Mouse (Mus musculus) stomach, embryonic 16.5 days (tissue): ENCODE results near the gene Maats1. TPM values are rescaled to one million over a fixed set of nuclear protein-coding genes. Genes with fewer than 3 reads are reported as not detected.

ENCODE experiments used
- ATAC-seq: fragments of 200-750 bp; cut with Nextera tagmentation; 2 replicates; pipeline ENCODE4 v1.8.0; 2017; ENCODE audit warnings: moderate number of reproducible peaks, moderate TSS enrichment; ENCODE audit not compliant: insufficient read depth, low FRiP score
- H3K27ac ChIP-seq: fragments of 300-500 bp; sonication (generic); 2 replicates; pipeline ENCODE4 v1.5.1; 2014; ENCODE audit warnings: low read length
- H3K27me3 ChIP-seq: fragments of 300-500 bp; sonication (generic); 2 replicates; pipeline ENCODE4 v1.6.1; 2014; ENCODE audit warnings: low read length, control low read depth, mixed read lengths; ENCODE audit not compliant: control insufficient read depth, insufficient read depth
- H3K36me3 ChIP-seq: fragments of 300-500 bp; sonication (generic); 2 replicates; pipeline ENCODE4 v1.6.1; 2014; ENCODE audit warnings: low read length; ENCODE audit not compliant: control insufficient read depth, insufficient read depth
- H3K4me1 ChIP-seq: fragments of 300-500 bp; sonication (generic); 2 replicates; pipeline ENCODE4 v1.6.1; 2014; ENCODE audit warnings: low read length, control low read depth, mixed read lengths; ENCODE audit not compliant: control insufficient read depth, insufficient read depth
- H3K4me2 ChIP-seq: fragments of 300-500 bp; sonication (generic); 2 replicates; pipeline ENCODE4 v1.6.1; 2014; ENCODE audit warnings: low read depth, low read length, mixed read lengths
- H3K4me3 ChIP-seq: fragments of 300-500 bp; sonication (generic); replicated peaks from 2 replicates; pipeline ENCODE4 v1.5.1; 2014; ENCODE audit warnings: mild to moderate bottlenecking, low read length
- H3K9ac ChIP-seq: fragments of 300-500 bp; sonication (generic); 2 replicates; pipeline ENCODE4 v1.6.1; 2014; ENCODE audit warnings: low read length
- H3K9me3 ChIP-seq: fragments of 300-500 bp; sonication (generic); replicated peaks from 2 replicates; pipeline ENCODE4 v1.6.1; 2016; ENCODE audit warnings: low read length, control low read depth; ENCODE audit not compliant: control insufficient read depth
- WGBS: fragments of 180-500 bp; shearing (Covaris S2); extraction: QIAGEN DNeasy Blood & Tissue Kit; methylation state at CpG from one replicate; pipeline ENCODE4 v1.1.7; 2014; 5-methylcytosine and 5-hydroxymethylcytosine counted together
- polyA plus RNA-seq: library from polyadenylated mRNA; unstranded; fragments of >200 nt; fragmentation: Nextera tagmentation; extraction: Ambion mirVana; gene quantifications from 2 replicates; pipeline ENCODE4 v1.2.1, GENCODE M21; 2015

The Maats1 gene
- polyA plus RNA-seq, 1 experiment from 2014 or later = 0.15 TPM

GRCm38 (mm10) chr16:38282559-38283160 is 59.3 kb downstream of the Maats1 start:
- peak; percentile 85 for ATAC-seq

GRCm38 (mm10) chr16:38280951-38281350 is 61.0 kb downstream of the Maats1 start:
- Histone ChIP-seq H3K27me3 (no peaks in the 10 kb centered on the region), H3K27ac (no peak overlapping the region), H3K9me3 (no peaks in the 10 kb centered on the region), H3K4me2 (0 out of 2 replicates have a peak overlapping the region, but pooled peaks have one; percentile 13), H3K36me3 (no peaks in the 10 kb centered on the region), H3K9ac (no peak overlapping the region), H3K4me3 (no peak overlapping the region), H3K4me1 (peaks cover 6% of the 10 kb centered on the region; the same call in 1 of the 2 replicates)
- no peak for ATAC-seq
- 60% methylated on average over 7 of the region's 7 CpGs for WGBS

More at GRCm38 (mm10) chr16:38282559-38283160, 59.3 kb downstream of the Maats1 start:
- Histone ChIP-seq H3K27me3 (no peaks in the 10 kb centered on the region), H3K9me3 (no peaks in the 10 kb centered on the region), H3K4me2 (0 out of 2 replicates have a peak overlapping the region, but pooled peaks have one; percentile 27), H3K9ac (no peak overlapping the region), H3K36me3 (no peaks in the 10 kb centered on the region), H3K27ac (no peak overlapping the region), H3K4me3 (no peak overlapping the region), H3K4me1 (peaks cover 7% of the 10 kb centered on the region; the same call in 1 of the 2 replicates)
- WGBS = 71% methylated on average over 7 of the region's 7 CpGs

GRCm38 (mm10) chr16:38279794-38280193 is 62.1 kb downstream of the Maats1 start:
- Histone ChIP-seq H3K4me1 (peaks cover 6% of the 10 kb centered on the region; the same call in 1 of the 2 replicates), H3K9me3 (no peaks in the 10 kb centered on the region), H3K4me3 (no peak overlapping the region), H3K4me2 (no peak overlapping the region), H3K27me3 (no peaks in the 10 kb centered on the region), H3K36me3 (no peaks in the 10 kb centered on the region), H3K9ac (no peak overlapping the region), H3K27ac (no peak overlapping the region)
- WGBS = 94% methylated on average over 5 of the region's 5 CpGs
- no peak for ATAC-seq

- H3K27me3 ChIP-seq = no peaks in the 10 kb centered on the region
- no peak overlapping the region for H3K27ac ChIP-seq
- no peak for ATAC-seq
- no peak overlapping the region for H3K4me3 ChIP-seq
- no peak overlapping the region for H3K9ac ChIP-seq
- 69% methylated on average over 2 of the region's 2 CpGs for WGBS
- no peak overlapping the region for H3K4me2 ChIP-seq
- no peaks in the 10 kb centered on the region for H3K36me3 ChIP-seq
- H3K4me1 ChIP-seq = no peaks in the 10 kb centered on the region
- no peaks in the 10 kb centered on the region for H3K9me3 ChIP-seq
These were observed 67.2 kb downstream of the Maats1 start for GRCm38 (mm10) chr16:38274737-38275136.

- no peak overlapping the region for H3K4me3 ChIP-seq
- H3K27ac ChIP-seq = no peak overlapping the region
- 57% methylated on average over 5 of the region's 5 CpGs for WGBS
- H3K27me3 ChIP-seq = no peaks in the 10 kb centered on the region
- no peaks in the 10 kb centered on the region for H3K9me3 ChIP-seq
- H3K4me1 ChIP-seq = no peaks in the 10 kb centered on the region
- no peaks in the 10 kb centered on the region for H3K36me3 ChIP-seq
- H3K4me2 ChIP-seq = no peak overlapping the region
- ATAC-seq = no peak
- H3K9ac ChIP-seq = no peak overlapping the region
These were observed 69.5 kb downstream of the Maats1 start for GRCm38 (mm10) chr16:38272483-38272882.

- H3K36me3 ChIP-seq = no peaks in the 10 kb centered on the region
- H3K4me1 ChIP-seq = no peaks in the 10 kb centered on the region
- no peak for ATAC-seq
- H3K4me2 ChIP-seq = no peak overlapping the region
- 44% methylated on average over 3 of the region's 3 CpGs for WGBS
- H3K27me3 ChIP-seq = no peaks in the 10 kb centered on the region
- H3K27ac ChIP-seq = no peak overlapping the region
- H3K9me3 ChIP-seq = no peaks in the 10 kb centered on the region
- H3K9ac ChIP-seq = no peak overlapping the region
- no peak overlapping the region for H3K4me3 ChIP-seq
These were observed 70.3 kb downstream of the Maats1 start for GRCm38 (mm10) chr16:38271601-38272000.

- Histone ChIP-seq H3K4me1 (no peaks in the 10 kb centered on the region), H3K27ac (no peak overlapping the region), H3K36me3 (no peaks in the 10 kb centered on the region), H3K4me2 (no peak overlapping the region), H3K4me3 (no peak overlapping the region), H3K9me3 (no peaks in the 10 kb centered on the region), H3K9ac (no peak overlapping the region), H3K27me3 (no peaks in the 10 kb centered on the region)
- WGBS = 91% methylated on average over 9 of the region's 9 CpGs
- no peak for ATAC-seq
These were observed 86.0 kb downstream of the Maats1 start for GRCm38 (mm10) chr16:38255927-38256326.

GRCm38 (mm10) chr16:38255107-38255506 is 86.8 kb downstream of the Maats1 start:
- Histone ChIP-seq H3K4me3 (no peak overlapping the region), H3K9ac (no peak overlapping the region), H3K9me3 (no peaks in the 10 kb centered on the region), H3K4me2 (no peak overlapping the region), H3K27ac (no peak overlapping the region), H3K36me3 (no peaks in the 10 kb centered on the region), H3K4me1 (no peaks in the 10 kb centered on the region), H3K27me3 (no peaks in the 10 kb centered on the region)
- WGBS = 77% methylated on average over 4 of the region's 4 CpGs
- no peak for ATAC-seq

- no peak overlapping the region for H3K9ac ChIP-seq
- H3K4me1 ChIP-seq = no peaks in the 10 kb centered on the region
- WGBS = 75% methylated on average over 14 of the region's 14 CpGs
- no peak for ATAC-seq
- no peaks in the 10 kb centered on the region for H3K27me3 ChIP-seq
- no peak overlapping the region for H3K4me3 ChIP-seq
- no peaks in the 10 kb centered on the region for H3K36me3 ChIP-seq
- H3K27ac ChIP-seq = no peak overlapping the region
- no peaks in the 10 kb centered on the region for H3K9me3 ChIP-seq
- H3K4me2 ChIP-seq = no peak overlapping the region
These were observed 87.9 kb downstream of the Maats1 start for GRCm38 (mm10) chr16:38254001-38254400.
